Mouse (Mus musculus) adrenal gland, postnatal 14 days (tissue): ENCODE measurements around the gene Urgcp. TPM values are rescaled to one million over a fixed set of nuclear protein-coding genes. Genes with fewer than 3 reads are reported as not detected.

Experiments used
- DNase-seq: peaks from one replicate; pipeline ENCODE4 v3.0.0; 2021; ENCODE audit warnings: mixed read lengths
- total RNA-seq: library from RNA; stranded (reverse); gene quantifications from 2 replicates; pipeline ENCODE4 v1.2.3, GENCODE M21; 2021

Urgcp gene
- total RNA-seq, 1 experiment from 2014 or later: 56.9 TPM

GRCm38 (mm10) chr11:5785732-5786131, 23.6 kb upstream of the Urgcp start:
- peak; percentile 17 for DNase-seq

GRCm38 (mm10) chr11:5782199-5782944, 20.2 kb upstream of the Urgcp start:
- peak; percentile 54 for DNase-seq

GRCm38 (mm10) chr11:5780035-5780499, 17.9 kb upstream of the Urgcp start:
- DNase-seq: no peak

GRCm38 (mm10) chr11:5778481-5778880, 16.3 kb upstream of the Urgcp start:
- peak; percentile 23 for DNase-seq

GRCm38 (mm10) chr11:5766019-5766418, 3.8 kb upstream of the Urgcp start:
- DNase-seq: no peak

- DNase-seq: no peak
Measured at GRCm38 (mm10) chr11:5762633-5762982, 432 bp upstream of the Urgcp start.

GRCm38 (mm10) chr11:5753755-5754154, 8.4 kb downstream of the Urgcp start:
- DNase-seq: no peak

GRCm38 (mm10) chr11:5744951-5745350, 17.2 kb downstream of the Urgcp start:
- DNase-seq: no peak

GRCm38 (mm10) chr11:5742106-5742505, 20.1 kb downstream of the Urgcp start:
- DNase-seq: no peak

GRCm38 (mm10) chr11:5740965-5741627, 21.1 kb downstream of the Urgcp start:
- peak; percentile 91 for DNase-seq

- no peak for DNase-seq
Measured at GRCm38 (mm10) chr11:5740599-5740964, 21.6 kb downstream of the Urgcp start.

GRCm38 (mm10) chr11:5739846-5740245, 22.3 kb downstream of the Urgcp start:
- peak; percentile 54 for DNase-seq

GRCm38 (mm10) chr11:5738888-5739632, 23.1 kb downstream of the Urgcp start:
- no peak for DNase-seq

- DNase-seq: peak; percentile 60
Measured at GRCm38 (mm10) chr11:5737137-5737536, 25.0 kb downstream of the Urgcp start.

GRCm38 (mm10) chr11:5734323-5734722, 27.9 kb downstream of the Urgcp start:
- peak; percentile 5 for DNase-seq

- DNase-seq: peak; percentile 6
Measured at GRCm38 (mm10) chr11:5732401-5732800, 29.8 kb downstream of the Urgcp start.

- DNase-seq: peak; percentile 2
Measured at GRCm38 (mm10) chr11:5729582-5729981, 32.6 kb downstream of the Urgcp start.

- DNase-seq: peak; percentile 2
Measured at GRCm38 (mm10) chr11:5718611-5719354, 43.4 kb downstream of the Urgcp start.

GRCm38 (mm10) chr11:5716938-5717705, 45.1 kb downstream of the Urgcp start:
- peak; percentile 64 for DNase-seq

GRCm38 (mm10) chr11:5716246-5716645, 45.9 kb downstream of the Urgcp start:
- DNase-seq: peak; percentile 16

GRCm38 (mm10) chr11:5715630-5716105, 46.5 kb downstream of the Urgcp start, which contains the start of gene Mrps24:
Mrps24 (minus strand) TSS chr11:5715680.
- peak; percentile 28 for DNase-seq
